Mouse (Mus musculus) bone marrow macrophage, adult 2 months (primary cell): ENCODE results near the gene Krt16. TPM values are rescaled to one million over a fixed set of nuclear protein-coding genes. Genes with fewer than 3 reads are reported as not detected.
"Not testable (repeated sequence)": the region's sequence is repeated elsewhere in the genome, so short reads cannot be mapped to it uniquely, and the experiment has no call there.

ENCODE experiments used
- H3K27ac ChIP-seq: 2 replicates; pipeline ENCODE4 v1.5.1; 2012; ENCODE audit warnings: low read depth, low read length; ENCODE audit not compliant: insufficient read depth
- H3K4me1 ChIP-seq: 2 replicates; pipeline ENCODE4 v1.6.1; 2012; ENCODE audit warnings: low read length; ENCODE audit not compliant: control insufficient read depth, insufficient read depth
- H3K4me3 ChIP-seq: 2 replicates; pipeline ENCODE4 v1.5.1; 2012; ENCODE audit warnings: mild to moderate bottlenecking, low read length, moderate library complexity; ENCODE audit not compliant: insufficient read depth
- CTCF ChIP-seq: IDR thresholded peaks from 2 replicates; pipeline ENCODE4 v1.5.1; 2012; ENCODE audit warnings: low read depth, mild to moderate bottlenecking, low read length, moderate library complexity
- POLR2A ChIP-seq: IDR thresholded peaks from 2 replicates; pipeline ENCODE4 v1.6.1; 2012; ENCODE audit warnings: mild to moderate bottlenecking, low read depth, low read length, borderline replicate concordance
- polyA plus RNA-seq: library from polyadenylated mRNA; stranded (reverse); fragments of >200 nt; gene quantifications from 2 replicates; pipeline ENCODE4 v1.2.4, GENCODE M21; 2012; ENCODE audit not compliant: missing spikeins, insufficient read depth, insufficient read length

The Krt16 gene
- polyA plus RNA-seq, 1 experiment, result not detected

GRCm38 (mm10) chr11:100257967-100258366 is 9.3 kb upstream of the Krt16 start:
- TF ChIP-seq POLR2A (no peak), CTCF (no peak)
- Histone ChIP-seq H3K27ac (no peak overlapping the region), H3K4me1 (no peaks in the 10 kb centered on the region), H3K4me3 (no peak overlapping the region)

- Histone ChIP-seq H3K27ac (no peak overlapping the region), H3K4me1 (no peaks in the 10 kb centered on the region), H3K4me3 (no peak overlapping the region)
- TF ChIP-seq POLR2A, result no peak
- TF ChIP-seq CTCF, result no peak
Observed at GRCm38 (mm10) chr11:100255514-100255913, 6.8 kb upstream of the Krt16 start.

GRCm38 (mm10) chr11:100254360-100255090 is 5.8 kb upstream of the Krt16 start:
- Histone ChIP-seq H3K4me3 (no peak overlapping the region), H3K4me1 (no peaks in the 10 kb centered on the region), H3K27ac (no peak overlapping the region)
- TF ChIP-seq POLR2A, result no peak
- no peak for TF ChIP-seq CTCF

- not testable (repeated sequence) for H3K27ac ChIP-seq, H3K4me1 ChIP-seq, H3K4me3 ChIP-seq
Observed at GRCm38 (mm10) chr11:100246471-100246870, 2.2 kb downstream of the Krt16 start.

GRCm38 (mm10) chr11:100240272-100240671 is 8.4 kb downstream of the Krt16 start:
- not testable (repeated sequence) for H3K27ac ChIP-seq, H3K4me1 ChIP-seq, H3K4me3 ChIP-seq

- H3K27ac ChIP-seq, result no peak overlapping the region
- H3K4me1 ChIP-seq, result no peaks in the 10 kb centered on the region
- TF ChIP-seq POLR2A (no peak), CTCF (no peak)
- H3K4me3 ChIP-seq, result no peak overlapping the region
Observed at GRCm38 (mm10) chr11:100221741-100222140, 27.0 kb downstream of the Krt16 start.

- H3K4me1 ChIP-seq, result no peaks in the 10 kb centered on the region
- no peak for TF ChIP-seq CTCF
- TF ChIP-seq POLR2A, result no peak
- H3K4me3 ChIP-seq, result no peak overlapping the region
- H3K27ac ChIP-seq, result no peak overlapping the region
Observed at GRCm38 (mm10) chr11:100219304-100219703, 29.4 kb downstream of the Krt16 start.

- TF ChIP-seq CTCF (no peak), POLR2A (no peak)
- Histone ChIP-seq H3K27ac (no peak overlapping the region), H3K4me1 (no peaks in the 10 kb centered on the region), H3K4me3 (no peak overlapping the region)
Observed at GRCm38 (mm10) chr11:100208542-100208941, 40.2 kb downstream of the Krt16 start.

- TF ChIP-seq CTCF (no peak), POLR2A (no peak)
Observed at GRCm38 (mm10) chr11:100207498-100207897, 41.2 kb downstream of the Krt16 start, which contains the start of gene Krt14. TSS of gene Krt14 (minus strand) at chr11:100207548.

GRCm38 (mm10) chr11:100203448-100203847 is 45.3 kb downstream of the Krt16 start:
- no peak for TF ChIP-seq POLR2A
- TF ChIP-seq CTCF, result no peak
- Histone ChIP-seq H3K4me3 (no peak overlapping the region), H3K4me1 (no peaks in the 10 kb centered on the region)

More at GRCm38 (mm10) chr11:100207498-100207897, 41.2 kb downstream of the Krt16 start, which contains the start of gene Krt14:
- Histone ChIP-seq H3K4me3 (no peak within 1 kb of the TSS), H3K27ac (no peak within 1 kb of the TSS), H3K4me1 (no peaks in the 10 kb centered on the region)

GRCm38 (mm10) chr11:100202906-100203305 is 45.8 kb downstream of the Krt16 start:
- no peak overlapping the region for H3K27ac ChIP-seq
- no peaks in the 10 kb centered on the region for H3K4me1 ChIP-seq
- no peak for TF ChIP-seq POLR2A
- TF ChIP-seq CTCF, result no peak
- H3K4me3 ChIP-seq, result no peak overlapping the region

More at GRCm38 (mm10) chr11:100203448-100203847, 45.3 kb downstream of the Krt16 start:
- no peak overlapping the region for H3K27ac ChIP-seq
